19 mouse cellular contexts compared by ENCODE assay signal in genomic region chr17:27499080-27499479, GRCm38 (mm10). TPM values are rescaled to one million over a fixed set of nuclear protein-coding genes. Genes with fewer than 3 reads are reported as not detected.
A peak's percentile ranks its signal among the peaks of the same experiment; 100 is the strongest.
DNase-seq lines count a peak whose midpoint lies in the region; ATAC-seq and TF ChIP-seq lines count a peak whose summit lies in the region.
"Had no signal": no experiment of that assay in that cellular context is flagged by ENCODE, and none has a peak within 500 bp of the region (broad histone marks: within the 10 kb centered on the region; RNA-seq: fewer than 3 reads in every experiment).

No protein-coding gene starts in this region.

- no peak overlapping the region for H3K4me3 ChIP-seq in hindbrain, postnatal 0 days (ENCODE audit: low read length)
- no peak overlapping the region for H3K4me3 ChIP-seq in hindbrain, embryonic 12.5 days
- H3K4me3 ChIP-seq in limb, embryonic 10.5 days, result no peak overlapping the region
- H3K4me3 ChIP-seq in kidney, adult 2 months (ENCODE audit: insufficient read depth, low read depth, low read length), result no peak overlapping the region
- H3K4me3 ChIP-seq: embryonic facial prominence, embryonic 13.5 days; heart, adult 2 months; hindbrain, embryonic 13.5 days; liver, embryonic 15.5 days had no signal

- 0 out of 2 replicates have a peak, but pooled peaks have one; percentile 39 for ATAC-seq in hindbrain, postnatal 0 days
- no peak for ATAC-seq in hindbrain, embryonic 12.5 days (ENCODE audit: low FRiP score)
- ATAC-seq: intestine, embryonic 16.5 days; lung, postnatal 0 days; Patski had no signal

- H3K36me3 ChIP-seq in hindbrain, postnatal 0 days (ENCODE audit: insufficient read depth, low read length), result no peaks in the 10 kb centered on the region
- H3K36me3 ChIP-seq in hindbrain, embryonic 12.5 days, result no peaks in the 10 kb centered on the region
- H3K36me3 ChIP-seq in limb, embryonic 10.5 days, result no peaks in the 10 kb centered on the region
- H3K36me3 ChIP-seq in kidney, adult 2 months (ENCODE audit: control insufficient read depth, insufficient read depth, low read length), result no peaks in the 10 kb centered on the region
- H3K36me3 ChIP-seq: embryonic facial prominence, embryonic 13.5 days; hindbrain, embryonic 13.5 days; liver, embryonic 15.5 days had no signal

- no peak for TF ChIP-seq POLR2A in kidney, adult 2 months (IDR thresholded peaks at IDR 0.05; ENCODE audit: low read depth, low read length)

- H3K27ac ChIP-seq in hindbrain, postnatal 0 days, result no peak overlapping the region
- no peak overlapping the region for H3K27ac ChIP-seq in hindbrain, embryonic 12.5 days
- peak overlapping the region; percentile 22; the same call in 1 of the 2 replicates for H3K27ac ChIP-seq in limb, embryonic 10.5 days
- no peak overlapping the region for H3K27ac ChIP-seq in kidney, adult 2 months (ENCODE audit: insufficient read depth, low read depth, low read length)
- H3K27ac ChIP-seq: embryonic facial prominence, embryonic 13.5 days; heart, adult 2 months; hindbrain, embryonic 13.5 days; kidney, postnatal 0 days; liver, embryonic 15.5 days had no signal

- H3K4me1 ChIP-seq in hindbrain, postnatal 0 days (ENCODE audit: insufficient read depth, low read length), result peaks cover 11% of the 10 kb centered on the region; the same call in 1 of the 2 replicates
- peaks cover 56% of the 10 kb centered on the region for H3K4me1 ChIP-seq in hindbrain, embryonic 12.5 days
- H3K4me1 ChIP-seq in limb, embryonic 10.5 days, result peaks cover 61% of the 10 kb centered on the region
- H3K4me1 ChIP-seq in kidney, adult 2 months (ENCODE audit: control insufficient read depth, insufficient read depth, low read length), result no peaks in the 10 kb centered on the region
- H3K4me1 ChIP-seq: liver, embryonic 15.5 days had no signal

- no peaks in the 10 kb centered on the region for H3K9me3 ChIP-seq in hindbrain, postnatal 0 days (ENCODE audit: low read length)
- H3K9me3 ChIP-seq in hindbrain, embryonic 12.5 days (replicated peaks), result no peaks in the 10 kb centered on the region
- no peaks in the 10 kb centered on the region for H3K9me3 ChIP-seq in limb, embryonic 10.5 days (replicated peaks)
- H3K9me3 ChIP-seq: embryonic facial prominence, embryonic 13.5 days; hindbrain, embryonic 13.5 days; liver, embryonic 15.5 days had no signal

- DNase-seq in hindbrain, postnatal 0 days (ENCODE audit: low spot score), result no peak
- peak; percentile 41 for DNase-seq in ZHBTc4 (ENCODE audit: low read depth, low spot score)
- peak; percentile 96 for DNase-seq in cerebellum, adult 9-10 months
- no peak for DNase-seq in limb, embryonic 10.5 days (ENCODE audit: low spot score)
- no peak for DNase-seq in kidney, adult 2 months
- no peak for DNase-seq in heart, adult 9 months (ENCODE audit: low spot score in 2 of 2)
- DNase-seq: gastrocnemius, postnatal 10 days; heart, adult 2 months; spleen, adult 18-20 months; thymus, postnatal 14 days had no signal

- H3K9ac ChIP-seq in hindbrain, postnatal 0 days (replicated peaks; ENCODE audit: low read length), result no peak overlapping the region
- H3K9ac ChIP-seq in hindbrain, embryonic 12.5 days, result no peak overlapping the region
- H3K9ac ChIP-seq: embryonic facial prominence, embryonic 13.5 days; hindbrain, embryonic 13.5 days; liver, embryonic 15.5 days had no signal

- H3K27me3 ChIP-seq in hindbrain, postnatal 0 days (ENCODE audit: insufficient read depth, low read length), result no peaks in the 10 kb centered on the region
- no peaks in the 10 kb centered on the region for H3K27me3 ChIP-seq in hindbrain, embryonic 12.5 days
- H3K27me3 ChIP-seq in limb, embryonic 10.5 days (ENCODE audit: low read depth, poor library complexity, severe bottlenecking), result peaks cover 60% of the 10 kb centered on the region
- H3K27me3 ChIP-seq in kidney, adult 2 months (replicated peaks; ENCODE audit: control insufficient read depth, insufficient read depth, low read length), result no peaks in the 10 kb centered on the region

- H3K4me2 ChIP-seq in hindbrain, postnatal 0 days (ENCODE audit: low read depth, low read length), result no peak overlapping the region
- H3K4me2 ChIP-seq in hindbrain, embryonic 12.5 days (replicated peaks), result no peak overlapping the region
- H3K4me2 ChIP-seq: embryonic facial prominence, embryonic 13.5 days; hindbrain, embryonic 13.5 days; liver, embryonic 15.5 days had no signal

- no peak for TF ChIP-seq CTCF in hindbrain, postnatal 0 days (IDR thresholded peaks at IDR 0.05; ENCODE audit: low read depth)
- TF ChIP-seq CTCF in kidney, adult 2 months (conservative IDR thresholded peaks at IDR 0.05; ENCODE audit: insufficient read depth, insufficient read length, low read depth, low read length), result no peak

- WGBS in hindbrain, postnatal 0 days, result 65% methylated on average over 13 of the region's 13 CpGs
- 72% methylated on average over 13 of the region's 13 CpGs for whole genome bisulfite sequencing in hindbrain, embryonic 12.5 days
- 69% methylated on average over 13 of the region's 13 CpGs for WGBS in limb, embryonic 10.5 days
- WGBS in kidney, adult 2 months, result 81% methylated on average over 13 of the region's 13 CpGs

RNA-seq across cellular contexts. Expression of gene Grm4, which starts 22.1 kb away (rescaled TPM):
- total RNA-seq in hindbrain, postnatal 0 days (2014; rRNA removed), result 34.3 and 38.8 TPM in 2 replicates
- 8.7 and 10.1 TPM in 2 replicates for polyA plus RNA-seq in hindbrain, postnatal 0 days (2015; fragmentation: Nextera tagmentation; extraction: Ambion mirVana)
- polyA plus RNA-seq in hindbrain, embryonic 12.5 days (2016; fragmentation: Nextera tagmentation; extraction: Ambion mirVana), result 3.7 and 4.2 TPM in 2 replicates
- polyA plus RNA-seq in limb, embryonic 10.5 days (2016; fragmentation: Nextera tagmentation; extraction: Ambion mirVana), result 0.06 and 0.35 TPM in 2 replicates
- polyA plus RNA-seq in kidney, adult 2 months (2012; rRNA removed), result 0.02 and 0.03 TPM in 2 replicates
- total RNA-seq: megakaryocyte progenitor cell, adult 5-6 weeks had no signal
- polyA plus RNA-seq: lung, postnatal 0 days had no signal

RNA-seq across cellular contexts. Expression of gene Hmga1, which starts 57.2 kb away (rescaled TPM):
- total RNA-seq in hindbrain, postnatal 0 days (2014; rRNA removed), result 142 and 170 TPM in 2 replicates
- polyA plus RNA-seq in hindbrain, postnatal 0 days (2015; fragmentation: Nextera tagmentation; extraction: Ambion mirVana), result 130 and 145 TPM in 2 replicates
- 161 and 162 TPM in 2 replicates for polyA plus RNA-seq in hindbrain, embryonic 12.5 days (2016; fragmentation: Nextera tagmentation; extraction: Ambion mirVana)
- 904 and 1,218 TPM in 2 replicates for polyA plus RNA-seq in limb, embryonic 10.5 days (2016; fragmentation: Nextera tagmentation; extraction: Ambion mirVana)
- polyA plus RNA-seq in kidney, adult 2 months (2012; rRNA removed), result 37.4 and 38.9 TPM in 2 replicates

Comparison
In these comparisons a context has a peak if more than half of its experiments do, and no peak if none do; other contexts are left out.
1. DNase-seq: peak in ZHBTc4 (single experiment) and cerebellum, adult 9-10 months (single experiment); none in hindbrain, postnatal 0 days (single experiment), limb, embryonic 10.5 days (single experiment), kidney, adult 2 months (single experiment) and heart, adult 9 months (0 of 2).